Mouse (Mus musculus) v-Abl transformed pro-B cells (cell line): ENCODE results near the gene Olfr68.
"Not testable (repeated sequence)": the region's sequence is repeated elsewhere in the genome, so short reads cannot be mapped to it uniquely, and the experiment has no call there.

Source experiments
- in situ Hi-C, 2 experiments: fragments of 400-800 bp; cut with MboI; formaldehyde crosslinking; loops; one replicate each; pipeline ENCODE4 v1.15.1; 2025; ENCODE audit not compliant: unreplicated experiment in 2 of 2

Gene Olfr68

DNA sequence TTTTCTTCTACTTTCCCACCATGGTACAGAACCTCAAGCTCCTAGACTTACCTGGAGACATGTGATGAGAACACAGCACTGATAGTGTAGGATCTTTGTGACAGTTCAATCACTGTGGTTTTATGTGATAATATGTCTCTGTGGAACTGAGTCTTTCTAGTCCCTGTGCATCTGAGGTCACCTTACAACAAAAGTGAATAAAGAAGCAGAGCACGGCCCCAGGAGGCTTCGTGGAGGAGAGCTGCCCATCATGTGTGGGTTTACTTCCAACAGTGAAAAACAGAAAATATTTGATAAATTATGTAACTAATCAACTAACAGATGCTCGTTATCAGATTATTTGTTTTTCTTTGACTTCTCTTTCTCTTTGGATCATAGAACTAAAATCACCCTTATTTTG is at the start of gene Olfr68:
Gene Olfr68 (minus strand): TSS at position 101 of the 400 bp plus-strand sequence.
- in situ Hi-C loops: no loop called here

DNA sequence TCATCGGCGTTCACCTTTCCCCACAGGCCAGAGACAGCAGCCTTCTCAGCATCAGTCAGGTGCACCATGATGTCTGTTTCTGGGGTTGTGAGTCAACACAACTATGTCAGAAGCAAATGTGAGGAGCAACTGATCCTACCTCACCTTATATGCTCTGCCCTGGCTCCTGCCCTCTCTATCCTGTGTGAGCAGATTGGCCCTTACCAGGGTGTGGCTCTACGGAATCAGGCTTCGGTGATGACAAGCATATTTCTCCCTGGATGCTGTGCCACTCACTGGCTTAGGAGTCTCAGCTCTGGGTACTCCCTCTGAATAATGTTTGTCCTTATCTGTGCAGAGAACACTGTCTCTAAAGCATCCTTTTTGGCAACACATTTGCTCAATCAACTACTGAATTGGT is 48.3 kb upstream of the Olfr68 start, which contains the start of gene Hbb-bs:
Gene Hbb-bs (minus strand): TSS at position 289 of the 400 bp plus-strand sequence.
- in situ Hi-C loops: no loop called here

GRCm38 (mm10) chr7:103827139-103827538 is 47.6 kb upstream of the Olfr68 start:
- in situ Hi-C loops: not testable (repeated sequence)

DNA sequence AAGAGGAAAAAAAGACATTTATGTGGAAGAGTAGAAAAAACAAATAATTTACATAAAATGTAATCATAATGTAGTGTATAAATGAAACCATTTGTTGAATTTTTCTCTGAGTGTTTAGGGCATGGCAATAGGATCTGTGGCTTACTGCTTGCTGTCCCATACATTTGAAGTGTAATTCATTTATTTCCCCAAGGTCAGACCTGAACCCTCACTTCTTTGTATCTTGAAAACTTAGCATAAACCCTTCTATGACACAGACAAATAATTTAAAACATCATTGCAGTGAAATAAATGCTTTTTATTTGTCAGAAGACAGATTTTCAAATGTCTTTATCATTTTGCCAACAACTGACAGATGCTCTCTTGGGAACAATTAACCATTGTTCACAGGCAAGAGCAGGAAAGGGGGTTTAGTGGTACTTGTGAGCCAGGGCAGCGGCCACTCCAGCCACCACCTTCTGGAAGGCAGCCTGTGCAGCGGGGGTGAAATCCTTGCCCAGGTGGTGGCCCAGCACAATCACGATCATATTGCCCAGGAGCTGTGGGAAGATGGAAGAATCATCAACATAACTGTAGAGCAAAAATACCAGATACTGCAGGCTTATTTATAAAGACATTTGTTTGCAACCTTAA is 46.9 kb upstream of the Olfr68 start:
- in situ Hi-C loops: no loop called here

DNA sequence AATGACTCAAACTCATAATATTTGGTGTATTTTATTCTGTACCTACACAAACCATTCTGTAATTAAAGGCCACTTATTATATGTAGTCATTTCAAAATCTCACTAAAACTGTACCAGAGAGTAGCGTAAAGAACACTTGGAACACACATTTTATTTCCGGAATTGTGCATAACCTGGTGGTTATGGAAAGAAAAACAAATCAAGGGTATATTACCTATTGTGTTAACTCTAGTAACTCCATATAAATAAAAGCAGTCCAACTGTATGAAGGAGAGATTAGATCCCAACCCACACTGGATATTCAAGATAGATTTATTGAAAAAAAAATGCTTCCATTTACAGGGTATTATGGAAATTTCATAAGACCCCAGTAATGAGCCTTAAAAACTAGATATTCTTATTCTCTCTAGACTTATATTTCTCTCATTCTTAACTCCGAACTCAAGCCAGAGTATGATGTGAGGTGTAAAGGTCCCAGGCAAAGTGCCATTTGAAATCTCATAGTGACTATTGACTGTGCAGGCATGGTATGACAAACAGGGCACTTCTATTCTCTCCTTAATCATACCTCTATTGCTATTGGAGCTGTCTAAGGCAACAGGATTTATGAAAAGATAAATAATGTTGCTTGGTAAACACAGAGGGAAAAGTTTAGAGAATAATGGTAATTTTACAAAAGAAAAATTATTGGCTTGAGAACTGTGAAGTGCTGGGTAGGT is 46.2 kb upstream of the Olfr68 start:
- in situ Hi-C loops: no loop called here

- in situ Hi-C loops: no loop called here
These were observed 45.1 kb upstream of the Olfr68 start for GRCm38 (mm10) chr7:103824597-103824996.

DNA sequence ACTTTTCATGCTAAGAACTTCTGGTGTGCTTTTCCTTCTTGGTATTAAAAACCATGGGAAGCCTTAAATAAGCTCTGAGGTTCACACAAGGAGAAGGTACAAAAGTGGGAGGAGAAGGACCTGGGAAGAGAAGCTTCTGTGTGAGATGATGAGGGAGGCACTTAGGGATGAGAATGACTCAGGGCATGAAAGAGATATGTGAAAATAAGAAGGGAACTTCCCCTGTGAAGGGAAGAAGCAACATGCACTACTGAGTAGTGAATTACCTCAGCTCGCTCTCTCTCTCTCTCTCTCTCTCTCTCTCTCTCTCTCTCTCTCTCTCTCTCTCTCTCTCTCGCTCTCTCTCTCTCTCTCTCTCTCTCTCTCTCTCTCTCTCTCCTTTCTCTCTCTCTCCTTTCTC is 35.6 kb upstream of the Olfr68 start:
- in situ Hi-C loops: not testable (repeated sequence)

GRCm38 (mm10) chr7:103813766-103814165 is 34.3 kb upstream of the Olfr68 start, which contains the start of gene Hbb-bt:
Gene Hbb-bt (minus strand): TSS chr7:103813996.
- in situ Hi-C loops: no loop called here

DNA sequence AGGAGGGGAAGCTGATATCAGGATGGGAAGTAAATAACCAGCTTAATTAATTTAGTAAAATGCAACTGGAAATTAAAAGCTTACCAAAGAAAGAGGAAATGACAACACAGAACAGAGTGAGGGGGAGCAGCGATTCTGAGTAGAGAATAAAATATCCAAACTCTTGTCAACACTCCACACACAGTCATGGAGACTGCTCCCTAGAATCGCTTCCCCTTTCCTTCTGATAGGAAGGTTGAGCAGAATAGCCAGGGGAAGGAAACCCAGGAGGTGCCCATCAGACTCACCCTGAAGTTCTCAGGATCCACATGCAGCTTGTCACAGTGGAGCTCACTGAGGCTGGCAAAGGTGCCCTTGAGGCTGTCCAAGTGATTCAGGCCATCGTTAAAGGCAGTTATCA is 33.7 kb upstream of the Olfr68 start:
- in situ Hi-C loops: not testable (repeated sequence)

DNA sequence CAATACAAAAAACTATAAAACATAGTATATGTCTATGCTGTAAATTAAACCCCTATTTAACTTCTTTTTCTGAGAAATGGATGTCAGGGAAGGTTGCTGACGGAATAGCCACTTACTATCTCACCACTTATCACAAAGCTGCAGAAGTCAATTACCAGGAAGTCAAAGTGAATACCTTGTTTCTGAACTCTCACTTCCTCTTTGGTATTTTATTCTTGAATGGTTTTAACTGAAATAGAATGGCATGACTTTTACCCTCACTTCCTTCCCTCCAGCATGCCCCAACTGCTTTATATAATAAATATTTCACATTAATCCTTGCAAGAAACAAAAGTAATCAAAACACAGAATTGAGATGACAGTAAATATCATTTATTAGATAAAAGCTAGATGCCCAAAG is 32.7 kb upstream of the Olfr68 start:
- in situ Hi-C loops: no loop called here

GRCm38 (mm10) chr7:103811223-103811845 is 31.8 kb upstream of the Olfr68 start:
- in situ Hi-C loops: no loop called here

- in situ Hi-C loops: no loop called here
These were observed 31.2 kb upstream of the Olfr68 start for GRCm38 (mm10) chr7:103810746-103811145.

- in situ Hi-C loops: no loop called here
These were observed 30.8 kb upstream of the Olfr68 start for GRCm38 (mm10) chr7:103810296-103810695.

DNA sequence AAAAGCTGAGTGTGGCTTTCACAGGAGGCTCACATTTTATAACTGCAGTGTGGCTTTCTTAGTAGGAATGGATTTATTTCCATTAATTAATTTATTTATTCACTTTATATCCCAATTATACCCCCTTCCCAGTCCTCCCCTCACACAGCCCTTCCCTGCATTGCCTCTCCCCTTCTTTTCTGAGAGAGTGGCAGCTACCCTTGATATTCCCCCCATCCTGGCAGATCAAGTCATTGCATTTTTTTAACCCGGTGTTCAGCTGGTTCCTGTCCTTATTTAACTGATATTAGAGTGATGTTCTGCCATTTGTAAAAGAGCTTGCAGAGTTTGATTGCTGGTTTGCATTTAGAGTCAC is 30.3 kb upstream of the Olfr68 start:
- in situ Hi-C loops: loop anchor here (10.0 kb wide), 3 partner anchors 95 to 1115 kb away; partner anchors contain the start of genes Olfr648 (in 2 of the 2), Olfr243 (in 1 of the 2) and Olfr557 (in 1 of the 2)

DNA sequence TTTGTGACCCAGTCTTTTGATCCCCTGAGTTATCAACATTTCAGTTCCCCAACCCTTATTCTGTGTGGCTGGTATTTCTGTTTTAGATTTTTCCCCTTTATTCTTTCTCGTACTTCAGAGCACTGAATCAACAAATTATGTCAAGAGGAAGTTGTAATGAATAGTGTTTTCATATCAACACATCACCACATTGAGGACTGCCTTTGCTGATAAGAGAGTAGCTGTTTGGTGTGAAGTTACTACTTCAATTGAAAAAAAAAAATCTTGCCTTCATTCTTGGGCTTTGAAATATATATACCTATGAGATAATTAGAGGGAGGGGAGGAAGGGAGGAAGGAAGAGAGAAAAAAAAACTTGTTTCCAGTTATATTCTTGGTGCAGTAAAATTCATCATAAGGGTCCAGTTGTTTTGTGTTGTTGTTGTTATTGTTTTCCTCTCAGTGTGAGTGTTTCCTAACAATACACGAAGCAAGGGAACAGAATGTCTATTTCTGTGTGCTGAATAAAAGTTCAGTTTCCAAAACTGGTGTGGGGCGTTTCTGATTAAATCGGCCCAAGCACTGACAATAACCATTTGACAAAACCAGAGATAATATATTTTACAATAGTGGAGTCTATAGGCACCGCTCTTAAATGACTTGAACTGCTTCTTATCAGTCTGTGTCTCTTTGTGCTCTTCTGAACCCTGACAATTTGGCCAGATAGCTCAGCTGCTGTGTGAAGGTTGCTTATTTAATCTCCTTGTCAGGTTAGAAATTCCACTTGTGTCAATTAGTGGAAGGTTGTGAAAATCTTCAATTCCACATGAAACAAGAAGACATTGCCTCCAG is 29.7 kb upstream of the Olfr68 start:
- in situ Hi-C loops: loop anchor here (10.0 kb wide), 3 partner anchors 94 to 1114 kb away; partner anchors contain the start of genes Olfr648 (in 2 of the 2), Olfr243 (in 1 of the 2) and Olfr557 (in 1 of the 2)

GRCm38 (mm10) chr7:103808120-103808519 is 28.6 kb upstream of the Olfr68 start:
- in situ Hi-C loops: loop anchor here (10.0 kb wide), 3 partner anchors 93 to 1113 kb away; partner anchors contain the start of genes Olfr648 (in 2 of the 2), Olfr243 (in 1 of the 2) and Olfr557 (in 1 of the 2)

DNA sequence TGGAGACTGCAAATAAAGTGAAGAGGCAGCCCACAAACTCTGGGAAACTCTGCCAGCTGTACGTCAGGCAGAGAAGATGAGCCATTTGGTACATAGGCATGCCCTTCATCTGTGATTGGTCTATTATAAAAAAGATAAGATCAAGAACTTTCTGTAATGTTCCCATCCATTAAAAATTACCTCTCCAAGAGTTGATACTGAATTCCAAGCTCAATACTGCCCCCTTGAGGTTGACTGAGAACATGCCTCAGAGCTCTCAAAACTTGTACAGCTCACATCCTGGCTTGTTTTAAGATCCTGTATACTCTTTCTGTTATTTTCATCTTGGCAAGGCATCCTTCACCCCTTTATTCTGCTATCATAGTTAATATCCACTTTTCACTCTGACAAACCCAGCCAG is 27.4 kb upstream of the Olfr68 start:
- in situ Hi-C loops: loop anchor here (10.0 kb wide), 3 partner anchors 92 to 1112 kb away; partner anchors contain the start of genes Olfr648 (in 2 of the 2), Olfr243 (in 1 of the 2) and Olfr557 (in 1 of the 2)

- in situ Hi-C loops: loop anchor here (5.0 to 10.0 kb wide), 2 partner anchors 79 to 152 kb away; partner anchors contain the start of gene Olfr633 (in 2 of the 2)
These were observed 13.3 kb upstream of the Olfr68 start for GRCm38 (mm10) chr7:103792669-103793388.

- in situ Hi-C loops: loop anchor here (5.0 to 10.0 kb wide), 2 partner anchors 81 to 153 kb away; partner anchors contain the start of gene Olfr633 (in 2 of the 2)
These were observed 12.2 kb upstream of the Olfr68 start, which contains the start of gene Olfr67 for GRCm38 (mm10) chr7:103791721-103792120. Gene Olfr67 (minus strand): TSS chr7:103791821.
